ENCODE assay signal across 16 mouse cellular contexts in the genomic region with DNA sequence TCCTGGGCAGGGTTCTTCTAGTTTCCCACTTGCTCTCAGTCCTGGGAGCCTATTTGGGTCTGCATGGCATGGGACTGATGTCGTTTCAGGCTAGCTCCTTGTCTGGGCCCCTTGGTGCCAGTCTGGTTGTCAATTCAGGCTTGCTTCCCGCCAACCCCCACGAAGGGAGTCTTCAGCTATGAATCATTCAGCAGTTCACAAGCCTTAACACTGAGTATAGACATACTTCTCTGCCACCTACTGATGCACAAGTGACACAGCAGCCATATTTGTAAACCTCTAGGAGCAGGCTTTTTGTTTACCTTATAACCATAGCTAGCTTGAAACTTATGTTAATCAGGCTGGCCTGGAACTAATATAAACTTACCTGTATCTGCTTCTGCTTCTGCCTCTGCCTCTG. TPM values are rescaled to one million over a fixed set of nuclear protein-coding genes. Genes with fewer than 3 reads are reported as not detected.
DNase-seq lines count a peak whose midpoint lies in the region; ATAC-seq and TF ChIP-seq lines count a peak whose summit lies in the region.
"Had no signal": no experiment of that assay in that cellular context is flagged by ENCODE, and none has a peak within 500 bp of the region (broad histone marks: within the 10 kb centered on the region; RNA-seq: fewer than 3 reads in every experiment).

No protein-coding gene starts in this region.

- H3K36me3 ChIP-seq in forebrain, embryonic 14.5 days (ENCODE audit: control insufficient read depth, insufficient read depth, low read length), result no peaks in the 10 kb centered on the region
- no peaks in the 10 kb centered on the region for H3K36me3 ChIP-seq in forebrain, embryonic 11.5 days (ENCODE audit: control insufficient read depth, insufficient read depth, low read length)
- H3K36me3 ChIP-seq: embryonic facial prominence, embryonic 12.5 days; heart, embryonic 15.5 days; limb, embryonic 13.5 days had no signal

- TF ChIP-seq CTCF in left cerebral cortex, adult 2 months (IDR thresholded peaks at IDR 0.05), result peak; percentile 46

- WGBS in forebrain, embryonic 14.5 days, result 60% methylated on average over 3 of the region's 3 CpGs
- WGBS in forebrain, embryonic 11.5 days, result 82% methylated on average over 3 of the region's 3 CpGs

- no peaks in the 10 kb centered on the region for H3K4me1 ChIP-seq in forebrain, embryonic 14.5 days (ENCODE audit: control insufficient read depth, insufficient read depth, low read length)
- H3K4me1 ChIP-seq in forebrain, embryonic 11.5 days (replicated peaks; ENCODE audit: control insufficient read depth, insufficient read depth, low read length), result no peaks in the 10 kb centered on the region
- H3K4me1 ChIP-seq: embryonic facial prominence, embryonic 12.5 days; heart, embryonic 15.5 days; limb, embryonic 13.5 days had no signal

- peak; percentile 41 for DNase-seq in forebrain, embryonic 14.5 days (ENCODE audit: low spot score)
- no peak for DNase-seq in forebrain, embryonic 11.5 days (ENCODE audit: low spot score)
- DNase-seq in left cerebral cortex, adult 2 months (ENCODE audit: extremely low spot score in 1 of 2, low spot score in 2 of 2), result no peak
- no peak for DNase-seq in left cerebral cortex, adult 18-20 months (ENCODE audit: low spot score in 2 of 2)
- DNase-seq in 3134 (ENCODE audit: extremely low read depth, insufficient read length, low spot score), result peak; percentile 12
- DNase-seq in NIH3T3 (ENCODE audit: low read depth), result peak; percentile 36
- DNase-seq in natural killer cell, adult 2 months (ENCODE audit: low spot score in 2 of 2), result no peak
- no peak for DNase-seq in adrenal gland, adult 18-20 months (ENCODE audit: low spot score in 2 of 2)
- DNase-seq: cerebellum, postnatal 25 days; kidney, adult 8-10 months; lung, postnatal 10 days; spleen, adult 18-20 months had no signal

- ATAC-seq in forebrain, embryonic 14.5 days, result no peak
- ATAC-seq in forebrain, embryonic 11.5 days (replicated peaks; ENCODE audit: low FRiP score), result no peak

- H3K4me3 ChIP-seq in forebrain, embryonic 14.5 days (ENCODE audit: low read depth, low read length), result no peak overlapping the region
- H3K4me3 ChIP-seq in forebrain, embryonic 11.5 days (ENCODE audit: low read depth, low read length), result no peak overlapping the region
- H3K4me3 ChIP-seq in left cerebral cortex, adult 2 months, result no peak overlapping the region
- H3K4me3 ChIP-seq: embryonic facial prominence, embryonic 12.5 days; heart, embryonic 15.5 days; limb, embryonic 13.5 days had no signal

- intact Hi-C loops in left cerebral cortex, adult 2 months (cut with DNase I), result loop anchor here (2.0 to 5.0 kb wide), 3 partner anchors 294 to 522 kb away; no protein-coding TSS in a partner anchor

- H3K27ac ChIP-seq in forebrain, embryonic 14.5 days (ENCODE audit: low read depth, low read length), result no peak overlapping the region
- H3K27ac ChIP-seq in forebrain, embryonic 11.5 days (ENCODE audit: low read depth, low read length), result no peak overlapping the region
- H3K27ac ChIP-seq in left cerebral cortex, adult 2 months, result no peak overlapping the region
- H3K27ac ChIP-seq: embryonic facial prominence, embryonic 12.5 days; heart, embryonic 15.5 days; hindbrain, embryonic 14.5 days; limb, embryonic 13.5 days had no signal

- H3K4me2 ChIP-seq in forebrain, embryonic 14.5 days (ENCODE audit: low read length), result no peak overlapping the region
- no peak overlapping the region for H3K4me2 ChIP-seq in forebrain, embryonic 11.5 days (ENCODE audit: low read depth, low read length, severe bottlenecking)
- H3K4me2 ChIP-seq: embryonic facial prominence, embryonic 12.5 days; heart, embryonic 15.5 days; hindbrain, embryonic 14.5 days; limb, embryonic 13.5 days had no signal

- H3K27me3 ChIP-seq in forebrain, embryonic 14.5 days (replicated peaks; ENCODE audit: control insufficient read depth, insufficient read depth, low read length), result no peaks in the 10 kb centered on the region
- H3K27me3 ChIP-seq in forebrain, embryonic 11.5 days (ENCODE audit: control insufficient read depth, insufficient read depth, low read length), result no peaks in the 10 kb centered on the region
- H3K27me3 ChIP-seq: embryonic facial prominence, embryonic 12.5 days; heart, embryonic 15.5 days; limb, embryonic 13.5 days had no signal

- no peaks in the 10 kb centered on the region for H3K9me3 ChIP-seq in forebrain, embryonic 14.5 days (replicated peaks; ENCODE audit: control insufficient read depth, low read length)
- no peaks in the 10 kb centered on the region for H3K9me3 ChIP-seq in forebrain, embryonic 11.5 days (ENCODE audit: control insufficient read depth, low read length)
- H3K9me3 ChIP-seq: embryonic facial prominence, embryonic 12.5 days; heart, embryonic 15.5 days; limb, embryonic 13.5 days had no signal

- H3K9ac ChIP-seq in forebrain, embryonic 14.5 days (ENCODE audit: low read length), result no peak overlapping the region
- no peak overlapping the region for H3K9ac ChIP-seq in forebrain, embryonic 11.5 days (ENCODE audit: low read length)
- H3K9ac ChIP-seq: embryonic facial prominence, embryonic 12.5 days; heart, embryonic 15.5 days; hindbrain, embryonic 14.5 days; limb, embryonic 13.5 days had no signal

RNA-seq across cellular contexts. Expression of a gene that starts 10.6 kb away (rescaled TPM):
- 0.20 and 0.23 TPM in 2 replicates for polyA plus RNA-seq in forebrain, embryonic 14.5 days (2014; fragmentation: Nextera tagmentation; extraction: Ambion mirVana)
- polyA plus RNA-seq in forebrain, embryonic 11.5 days (2014; fragmentation: Nextera tagmentation; extraction: Ambion mirVana), result 0.37 and 0.45 TPM in 2 replicates
- under 1 TPM; 0.35 to 0.97 TPM for total RNA-seq in left cerebral cortex, adult 2 months (2021)
- 1 to 10 TPM in 1 of 2 experiments, under 1 TPM in 1; 0.58 to 1.2 TPM for total RNA-seq in left cerebral cortex, adult 18-20 months (2021)
- 1 to 10 TPM; 1.5 to 4.6 TPM for total RNA-seq in adrenal gland, adult 18-20 months (2021)

RNA-seq across cellular contexts. Expression of a gene that starts 36.0 kb away (rescaled TPM):
- 14.5 and 24.8 TPM in 2 replicates for polyA plus RNA-seq in forebrain, embryonic 14.5 days (2014; fragmentation: Nextera tagmentation; extraction: Ambion mirVana)
- 27.7 and 30.0 TPM in 2 replicates for polyA plus RNA-seq in forebrain, embryonic 11.5 days (2014; fragmentation: Nextera tagmentation; extraction: Ambion mirVana)
- total RNA-seq in left cerebral cortex, adult 2 months (2021), result 10 to 100 TPM; 32.5 to 34.3 TPM
- 10 to 100 TPM; 29.1 to 29.2 TPM for total RNA-seq in left cerebral cortex, adult 18-20 months (2021)
- 10 to 100 TPM; 29.7 to 44.1 TPM for total RNA-seq in adrenal gland, adult 18-20 months (2021)

Comparison
In these comparisons a context has a peak if more than half of its experiments do, and no peak if none do; other contexts are left out.
1. DNase-seq: peak in forebrain, embryonic 14.5 days (single experiment), 3134 (single experiment) and NIH3T3 (single experiment); none in forebrain, embryonic 11.5 days (single experiment), left cerebral cortex, adult 2 months (0 of 2), left cerebral cortex, adult 18-20 months (0 of 2), natural killer cell, adult 2 months (0 of 2) and adrenal gland, adult 18-20 months (0 of 2).